Mouse (Mus musculus) liver, embryonic 11.5 days (tissue): ENCODE data around the gene Art4. TPM values are rescaled to one million over a fixed set of nuclear protein-coding genes. Genes with fewer than 3 reads are reported as not detected.
"Not testable (repeated sequence)": the region's sequence is repeated elsewhere in the genome, so short reads cannot be mapped to it uniquely, and the experiment has no call there.

Experiments used
- ATAC-seq: fragments of 200-750 bp; cut with Nextera tagmentation; replicated peaks from 2 replicates; pipeline ENCODE4 v1.8.0; 2017; ENCODE audit warnings: moderate number of reproducible peaks, mild to moderate bottlenecking, moderate TSS enrichment, moderate library complexity; ENCODE audit not compliant: low FRiP score
- DNase-seq: peaks from one replicate; pipeline ENCODE4 v3.0.0-alpha.2; 2017; ENCODE audit warnings: low spot score
- H3K27ac ChIP-seq: fragments of 300-500 bp; sonication (generic); 2 replicates; pipeline ENCODE4 v1.5.1; 2014; ENCODE audit warnings: mild to moderate bottlenecking, low read depth, low read length, control low read depth
- H3K27me3 ChIP-seq: fragments of 300-500 bp; sonication (generic); replicated peaks from 2 replicates; pipeline ENCODE4 v1.6.1; 2014; ENCODE audit warnings: low read length, mixed read lengths; ENCODE audit not compliant: control insufficient read depth, insufficient read depth
- H3K36me3 ChIP-seq: fragments of 300-500 bp; sonication (generic); 2 replicates; pipeline ENCODE4 v1.6.1; 2014; ENCODE audit warnings: mild to moderate bottlenecking, low read length, moderate library complexity, mixed read lengths; ENCODE audit not compliant: control insufficient read depth, insufficient read depth
- H3K4me1 ChIP-seq: fragments of 300-500 bp; sonication (generic); replicated peaks from 2 replicates; pipeline ENCODE4 v1.6.1; 2014; ENCODE audit warnings: low read length, mixed read lengths; ENCODE audit not compliant: control insufficient read depth, insufficient read depth
- H3K4me2 ChIP-seq: fragments of 300-500 bp; sonication (generic); 2 replicates; pipeline ENCODE4 v1.6.1; 2014; ENCODE audit warnings: mild to moderate bottlenecking, control low read depth, moderate library complexity
- H3K4me3 ChIP-seq: fragments of 300-500 bp; sonication (generic); 2 replicates; pipeline ENCODE4 v1.5.1; 2014; ENCODE audit warnings: low read depth, low read length, control low read depth
- H3K9ac ChIP-seq: fragments of 300-500 bp; sonication (generic); 2 replicates; pipeline ENCODE4 v1.6.1; 2014; ENCODE audit warnings: low read depth, low read length, control low read depth
- H3K9me3 ChIP-seq: fragments of 300-500 bp; sonication (generic); 2 replicates; pipeline ENCODE4 v1.6.1; 2016; ENCODE audit warnings: low read length, inconsistent platforms, mixed read lengths; ENCODE audit not compliant: control insufficient read depth
- WGBS: fragments of 180-500 bp; shearing (Covaris S2); extraction: QIAGEN DNeasy Blood & Tissue Kit; methylation state at CpG from one replicate; pipeline ENCODE4 v1.1.7; 2014; 5-methylcytosine and 5-hydroxymethylcytosine counted together
- polyA plus RNA-seq: library from polyadenylated mRNA; unstranded; fragments of >200 nt; fragmentation: Nextera tagmentation; extraction: Ambion mirVana; gene quantifications from 2 replicates; pipeline ENCODE4 v1.2.1, GENCODE M21; 2014

Gene Art4
- polyA plus RNA-seq, 1 experiment from 2014 or later: 8.7 TPM

- no peaks in the 10 kb centered on the region for H3K9me3 ChIP-seq
- ATAC-seq (no peak), DNase-seq (no peak)
- 39% methylated on average over 4 of the region's 4 CpGs for WGBS
- no peak overlapping the region for H3K4me2 ChIP-seq
- H3K27me3 ChIP-seq: no peaks in the 10 kb centered on the region
- H3K4me3 ChIP-seq: no peak overlapping the region
- H3K27ac ChIP-seq: no peak overlapping the region
- H3K9ac ChIP-seq: no peak overlapping the region
- H3K4me1 ChIP-seq: no peaks in the 10 kb centered on the region; the same call in 1 of the 2 replicates
- no peaks in the 10 kb centered on the region for H3K36me3 ChIP-seq
Observed at GRCm38 (mm10) chr6:136898222-136898621, 40.7 kb upstream of the Art4 start.

GRCm38 (mm10) chr6:136897789-136898188, 40.3 kb upstream of the Art4 start:
- H3K36me3 ChIP-seq: no peaks in the 10 kb centered on the region
- H3K27me3 ChIP-seq: no peaks in the 10 kb centered on the region
- H3K4me2 ChIP-seq: no peak overlapping the region
- no peak overlapping the region for H3K4me3 ChIP-seq
- DNase-seq: no peak
- no peaks in the 10 kb centered on the region for H3K9me3 ChIP-seq
- H3K9ac ChIP-seq: no peak overlapping the region
- whole genome bisulfite sequencing: 67% methylated on average over 4 of the region's 4 CpGs
- no peaks in the 10 kb centered on the region; the same call in 1 of the 2 replicates for H3K4me1 ChIP-seq
- no peak overlapping the region for H3K27ac ChIP-seq
- no peak for ATAC-seq

- ATAC-seq: no peak
- Histone ChIP-seq H3K9me3 (no peaks in the 10 kb centered on the region), H3K27ac (no peak overlapping the region), H3K27me3 (no peaks in the 10 kb centered on the region), H3K36me3 (no peaks in the 10 kb centered on the region), H3K4me2 (no peak overlapping the region), H3K4me3 (no peak overlapping the region), H3K4me1 (peaks cover 2% of the 10 kb centered on the region), H3K9ac (no peak overlapping the region)
- DNase-seq: no peak
- WGBS: 54% methylated on average over 15 of the region's 15 CpGs
Observed at GRCm38 (mm10) chr6:136894532-136895339, 37.2 kb upstream of the Art4 start.

GRCm38 (mm10) chr6:136892002-136892401, 34.5 kb upstream of the Art4 start:
- 63% methylated on average over 2 of the region's 2 CpGs for WGBS

GRCm38 (mm10) chr6:136889554-136889953, 32.0 kb upstream of the Art4 start:
- 86% methylated on average over 6 of the region's 6 CpGs for WGBS
- Histone ChIP-seq H3K9me3 (no peaks in the 10 kb centered on the region), H3K27ac (no peak overlapping the region), H3K4me3 (no peak overlapping the region), H3K4me1 (peaks cover 2% of the 10 kb centered on the region; the same call in 1 of the 2 replicates), H3K9ac (no peak overlapping the region), H3K4me2 (no peak overlapping the region), H3K27me3 (no peaks in the 10 kb centered on the region), H3K36me3 (no peaks in the 10 kb centered on the region)
- no peak for DNase-seq
- no peak for ATAC-seq

More at GRCm38 (mm10) chr6:136892002-136892401, 34.5 kb upstream of the Art4 start:
- peak; percentile 87 for ATAC-seq
- Histone ChIP-seq H3K27ac (no peak overlapping the region), H3K4me1 (peaks cover 2% of the 10 kb centered on the region), H3K27me3 (no peaks in the 10 kb centered on the region), H3K4me2 (no peak overlapping the region), H3K4me3 (no peak overlapping the region), H3K9ac (no peak overlapping the region), H3K36me3 (no peaks in the 10 kb centered on the region), H3K9me3 (no peaks in the 10 kb centered on the region)
- no peak for DNase-seq

GRCm38 (mm10) chr6:136889067-136889466, 31.5 kb upstream of the Art4 start:
- 87% methylated on average over 6 of the region's 6 CpGs for WGBS

GRCm38 (mm10) chr6:136887854-136888253, 30.3 kb upstream of the Art4 start:
- no peaks in the 10 kb centered on the region for H3K36me3 ChIP-seq
- H3K9ac ChIP-seq: no peak overlapping the region
- DNase-seq: no peak
- no peaks in the 10 kb centered on the region for H3K9me3 ChIP-seq
- 70% methylated on average over 9 of the region's 9 CpGs for WGBS
- H3K4me1 ChIP-seq: peaks cover 2% of the 10 kb centered on the region; the same call in 1 of the 2 replicates
- H3K27me3 ChIP-seq: no peaks in the 10 kb centered on the region
- no peak overlapping the region for H3K4me2 ChIP-seq
- no peak overlapping the region for H3K4me3 ChIP-seq
- no peak for ATAC-seq
- no peak overlapping the region for H3K27ac ChIP-seq

More at GRCm38 (mm10) chr6:136889067-136889466, 31.5 kb upstream of the Art4 start:
- Histone ChIP-seq H3K4me1 (peaks cover 2% of the 10 kb centered on the region; the same call in 1 of the 2 replicates), H3K27ac (no peak overlapping the region), H3K4me3 (no peak overlapping the region), H3K9ac (no peak overlapping the region), H3K9me3 (no peaks in the 10 kb centered on the region), H3K4me2 (no peak overlapping the region), H3K36me3 (no peaks in the 10 kb centered on the region), H3K27me3 (no peaks in the 10 kb centered on the region)
- no peak for DNase-seq
- no peak for ATAC-seq

- 23% methylated on average over 1 of the region's 1 CpGs for WGBS
- H3K36me3 ChIP-seq, H3K9me3 ChIP-seq, DNase-seq, H3K4me3 ChIP-seq, H3K9ac ChIP-seq, H3K27me3 ChIP-seq, H3K4me1 ChIP-seq, ATAC-seq, H3K4me2 ChIP-seq, H3K27ac ChIP-seq: not testable (repeated sequence)
Observed at GRCm38 (mm10) chr6:136884766-136885165, 27.2 kb upstream of the Art4 start.

GRCm38 (mm10) chr6:136883961-136884360, 26.4 kb upstream of the Art4 start:
- Histone ChIP-seq H3K4me3 (no peak overlapping the region), H3K9me3 (no peaks in the 10 kb centered on the region), H3K4me1 (no peaks in the 10 kb centered on the region), H3K9ac (no peak overlapping the region), H3K36me3 (no peaks in the 10 kb centered on the region), H3K27me3 (no peaks in the 10 kb centered on the region), H3K27ac (no peak overlapping the region), H3K4me2 (no peak overlapping the region)
- ATAC-seq: no peak
- DNase-seq: no peak
- WGBS: 92% methylated on average over 6 of the region's 6 CpGs
